Mouse (Mus musculus): Measurements from ENCODE around the gene Pla1a. TPM values are rescaled to one million over a fixed set of nuclear protein-coding genes. Genes with fewer than 3 reads are reported as not detected.
"Not testable (repeated sequence)": the region's sequence is repeated elsewhere in the genome, so short reads cannot be mapped to it uniquely, and the experiment has no call there.

Pla1a gene
- polyA plus RNA-seq, 1 experiment from 2014 or later, result 0.11 TPM

- DNase-seq (ENCODE audit: low spot score) (no peak), ATAC-seq (ENCODE audit: low FRiP score, low TSS enrichment) (no peak)
- 79% methylated on average over 7 of the region's 7 CpGs for WGBS
- Histone ChIP-seq H3K9me3 (ENCODE audit: control insufficient read depth, low read length) (no peaks in the 10 kb centered on the region), H3K27me3 (ENCODE audit: control insufficient read depth, insufficient read depth, low read length) (no peaks in the 10 kb centered on the region), H3K4me2 (replicated peaks; ENCODE audit: low read depth) (no peak overlapping the region), H3K4me1 (replicated peaks; ENCODE audit: control insufficient read depth, insufficient read depth) (no peaks in the 10 kb centered on the region), H3K36me3 (ENCODE audit: control insufficient read depth, insufficient read depth, low read length) (peaks cover 15% of the 10 kb centered on the region), H3K4me3 (ENCODE audit: low read depth, low read length) (no peak overlapping the region), H3K9ac (ENCODE audit: low read length) (no peak overlapping the region), H3K27ac (replicated peaks) (no peak overlapping the region)
- TF ChIP-seq EP300 (optimal IDR thresholded peaks at IDR 0.05) (no peak), CTCF (IDR thresholded peaks at IDR 0.05; ENCODE audit: low read depth) (no peak)
Observed at GRCm38 (mm10) chr16:38450707-38451106, 17.8 kb upstream of the Pla1a start.

- Histone ChIP-seq H3K36me3 (ENCODE audit: control insufficient read depth, insufficient read depth, low read length) (peaks cover 17% of the 10 kb centered on the region), H3K27ac (replicated peaks) (no peak overlapping the region), H3K4me1 (replicated peaks; ENCODE audit: control insufficient read depth, insufficient read depth) (no peaks in the 10 kb centered on the region), H3K4me3 (ENCODE audit: low read depth, low read length) (no peak overlapping the region), H3K9ac (ENCODE audit: low read length) (no peak overlapping the region), H3K4me2 (replicated peaks; ENCODE audit: low read depth) (no peak overlapping the region), H3K9me3 (ENCODE audit: control insufficient read depth, low read length) (no peaks in the 10 kb centered on the region), H3K27me3 (ENCODE audit: control insufficient read depth, insufficient read depth, low read length) (no peaks in the 10 kb centered on the region)
- 91% methylated on average over 12 of the region's 12 CpGs for WGBS
- ATAC-seq (ENCODE audit: low FRiP score, low TSS enrichment), result no peak
- TF ChIP-seq EP300 (optimal IDR thresholded peaks at IDR 0.05) (no peak), CTCF (IDR thresholded peaks at IDR 0.05; ENCODE audit: low read depth) (no peak)
- DNase-seq (ENCODE audit: low spot score), result no peak
Observed at GRCm38 (mm10) chr16:38448458-38448857, 15.5 kb upstream of the Pla1a start.

- Histone ChIP-seq H3K9me3 (ENCODE audit: control insufficient read depth, low read length) (no peaks in the 10 kb centered on the region), H3K4me3 (ENCODE audit: low read depth, low read length) (no peak overlapping the region), H3K9ac (ENCODE audit: low read length) (no peak overlapping the region), H3K36me3 (ENCODE audit: control insufficient read depth, insufficient read depth, low read length) (peaks cover 17% of the 10 kb centered on the region), H3K27ac (replicated peaks) (no peak overlapping the region), H3K4me2 (replicated peaks; ENCODE audit: low read depth) (no peak overlapping the region), H3K27me3 (ENCODE audit: control insufficient read depth, insufficient read depth, low read length) (no peaks in the 10 kb centered on the region), H3K4me1 (replicated peaks; ENCODE audit: control insufficient read depth, insufficient read depth) (no peaks in the 10 kb centered on the region)
- DNase-seq (ENCODE audit: low spot score) (no peak), ATAC-seq (ENCODE audit: low FRiP score, low TSS enrichment) (no peak)
- TF ChIP-seq CTCF (IDR thresholded peaks at IDR 0.05; ENCODE audit: low read depth) (no peak), EP300 (optimal IDR thresholded peaks at IDR 0.05) (no peak)
- WGBS, result 92% methylated on average over 21 of the region's 21 CpGs
Observed at GRCm38 (mm10) chr16:38447366-38447765, 14.4 kb upstream of the Pla1a start.

- WGBS, result 88% methylated on average over 2 of the region's 2 CpGs
- not testable (repeated sequence) for H3K27me3 ChIP-seq (ENCODE audit: control insufficient read depth, insufficient read depth, low read length)
- H3K36me3 ChIP-seq (ENCODE audit: control insufficient read depth, insufficient read depth, low read length), result peaks cover 17% of the 10 kb centered on the region
Observed at GRCm38 (mm10) chr16:38446141-38446540, 13.2 kb upstream of the Pla1a start.

GRCm38 (mm10) chr16:38445576-38445975, 12.6 kb upstream of the Pla1a start:
- no peak overlapping the region for H3K4me2 ChIP-seq (replicated peaks; ENCODE audit: low read depth)
- H3K36me3 ChIP-seq (ENCODE audit: control insufficient read depth, insufficient read depth, low read length), result peaks cover 17% of the 10 kb centered on the region
- H3K4me3 ChIP-seq (ENCODE audit: low read depth, low read length), result no peak overlapping the region
- whole genome bisulfite sequencing, result 96% methylated on average over 20 of the region's 20 CpGs
- H3K9me3 ChIP-seq (ENCODE audit: control insufficient read depth, low read length), result no peaks in the 10 kb centered on the region
- H3K9ac ChIP-seq (ENCODE audit: low read length), result no peak overlapping the region
- no peaks in the 10 kb centered on the region for H3K27me3 ChIP-seq (ENCODE audit: control insufficient read depth, insufficient read depth, low read length)
- TF ChIP-seq EP300 (optimal IDR thresholded peaks at IDR 0.05) (no peak), CTCF (IDR thresholded peaks at IDR 0.05; ENCODE audit: low read depth) (no peak)
- H3K27ac ChIP-seq (replicated peaks), result no peak overlapping the region
- DNase-seq (ENCODE audit: low spot score) (no peak), ATAC-seq (ENCODE audit: low FRiP score, low TSS enrichment) (no peak)
- no peaks in the 10 kb centered on the region for H3K4me1 ChIP-seq (replicated peaks; ENCODE audit: control insufficient read depth, insufficient read depth)

More at GRCm38 (mm10) chr16:38446141-38446540, 13.2 kb upstream of the Pla1a start:
- not testable (repeated sequence) for DNase-seq (ENCODE audit: low spot score); H3K4me1 ChIP-seq (replicated peaks; ENCODE audit: control insufficient read depth, insufficient read depth); H3K9me3 ChIP-seq (ENCODE audit: control insufficient read depth, low read length); H3K27ac ChIP-seq (replicated peaks); H3K4me2 ChIP-seq (replicated peaks; ENCODE audit: low read depth); ATAC-seq (ENCODE audit: low FRiP score, low TSS enrichment); H3K9ac ChIP-seq (ENCODE audit: low read length); H3K4me3 ChIP-seq (ENCODE audit: low read depth, low read length)

GRCm38 (mm10) chr16:38445046-38445445, 12.1 kb upstream of the Pla1a start:
- Histone ChIP-seq H3K9ac (ENCODE audit: low read length) (no peak overlapping the region), H3K4me2 (replicated peaks; ENCODE audit: low read depth) (no peak overlapping the region), H3K4me1 (replicated peaks; ENCODE audit: control insufficient read depth, insufficient read depth) (no peaks in the 10 kb centered on the region), H3K9me3 (ENCODE audit: control insufficient read depth, low read length) (no peaks in the 10 kb centered on the region), H3K27me3 (ENCODE audit: control insufficient read depth, insufficient read depth, low read length) (no peaks in the 10 kb centered on the region), H3K36me3 (ENCODE audit: control insufficient read depth, insufficient read depth, low read length) (peaks cover 17% of the 10 kb centered on the region), H3K27ac (replicated peaks) (no peak overlapping the region), H3K4me3 (ENCODE audit: low read depth, low read length) (no peak overlapping the region)
- TF ChIP-seq EP300 (optimal IDR thresholded peaks at IDR 0.05) (no peak), CTCF (IDR thresholded peaks at IDR 0.05; ENCODE audit: low read depth) (no peak)
- DNase-seq (ENCODE audit: low spot score) (no peak), ATAC-seq (ENCODE audit: low FRiP score, low TSS enrichment) (no peak)
- WGBS, result 100% methylated on average over 1 of the region's 1 CpGs
